Mouse (Mus musculus) lung, postnatal 0 days (tissue): Measurements from ENCODE around the gene Gm11011. TPM values are rescaled to one million over a fixed set of nuclear protein-coding genes. Genes with fewer than 3 reads are reported as not detected.

Experiments
- ATAC-seq: fragments of 200-750 bp; cut with Nextera tagmentation; 2 replicates; pipeline ENCODE4 v1.8.0; 2017; ENCODE audit warnings: moderate library complexity
- DNase-seq: peaks from one replicate; pipeline ENCODE4 v3.0.0-alpha.2; 2016; ENCODE audit warnings: low spot score
- H3K27ac ChIP-seq: fragments of 300-500 bp; sonication (generic); 2 replicates; pipeline ENCODE4 v1.5.1; 2014; ENCODE audit warnings: antibody characterized with exemption, mild to moderate bottlenecking, low read length, mixed read lengths
- H3K27me3 ChIP-seq: fragments of 300-500 bp; sonication (generic); replicated peaks from 2 replicates; pipeline ENCODE4 v1.6.1; 2014; ENCODE audit warnings: low read length, mixed read lengths; ENCODE audit not compliant: insufficient read depth
- H3K36me3 ChIP-seq: fragments of 300-500 bp; sonication (generic); 2 replicates; pipeline ENCODE4 v1.6.1; 2014; ENCODE audit warnings: low read length, mixed read lengths; ENCODE audit not compliant: insufficient read depth
- H3K4me1 ChIP-seq: fragments of 300-500 bp; sonication (generic); 2 replicates; pipeline ENCODE4 v1.6.1; 2014; ENCODE audit warnings: antibody characterized with exemption, low read depth, low read length, mixed read lengths; ENCODE audit not compliant: insufficient read depth
- H3K4me2 ChIP-seq: fragments of 300-500 bp; sonication (generic); replicated peaks from 2 replicates; pipeline ENCODE4 v1.6.1; 2014; ENCODE audit warnings: low read depth, mild to moderate bottlenecking, low read length, moderate library complexity, mixed read lengths
- H3K4me3 ChIP-seq: fragments of 300-500 bp; sonication (generic); 2 replicates; pipeline ENCODE4 v1.5.1; 2014; ENCODE audit warnings: low read depth, low read length
- H3K9ac ChIP-seq: fragments of 300-500 bp; sonication (generic); replicated peaks from 2 replicates; pipeline ENCODE4 v1.6.1; 2014; ENCODE audit warnings: low read depth, mild to moderate bottlenecking
- H3K9me3 ChIP-seq: fragments of 300-500 bp; sonication (generic); 2 replicates; pipeline ENCODE4 v1.6.1; 2016; ENCODE audit warnings: low read length, mixed read lengths
- CTCF ChIP-seq: IDR thresholded peaks from 2 replicates; pipeline ENCODE4 v1.5.1; 2016; ENCODE audit warnings: antibody characterized with exemption, mild to moderate bottlenecking
- EP300 ChIP-seq: IDR thresholded peaks from 2 replicates; pipeline ENCODE4 v1.6.1; 2016; ENCODE audit warnings: antibody characterized with exemption, mild to moderate bottlenecking, control low read depth
- WGBS: fragments of 180-500 bp; shearing (Covaris S2); extraction: QIAGEN DNeasy Blood & Tissue Kit; methylation state at CpG from one replicate; pipeline ENCODE4 v1.1.7; 2014; 5-methylcytosine and 5-hydroxymethylcytosine counted together
- polyA plus RNA-seq: library from polyadenylated mRNA; unstranded; fragments of >200 nt; fragmentation: Nextera tagmentation; extraction: Ambion mirVana; gene quantifications from 2 replicates; pipeline ENCODE4 v1.2.1, GENCODE M21; 2015

The Gm11011 gene
- polyA plus RNA-seq, 1 experiment from 2014 or later: not detected

- TF ChIP-seq EP300 (no peak), CTCF (no peak)
- Histone ChIP-seq H3K9me3 (no peaks in the 10 kb centered on the region), H3K4me3 (no peak overlapping the region), H3K36me3 (no peaks in the 10 kb centered on the region), H3K27ac (no peak overlapping the region), H3K4me2 (no peak overlapping the region), H3K4me1 (no peaks in the 10 kb centered on the region), H3K27me3 (no peaks in the 10 kb centered on the region), H3K9ac (no peak overlapping the region)
- ATAC-seq (no peak), DNase-seq (no peak)
- WGBS: 70% methylated on average over 3 of the region's 3 CpGs
Measured at GRCm38 (mm10) chr2:169583476-169583875, 4.1 kb downstream of the Gm11011 start.

GRCm38 (mm10) chr2:169577508-169578196, 9.9 kb downstream of the Gm11011 start:
- no peak overlapping the region for H3K4me3 ChIP-seq
- H3K27ac ChIP-seq: no peak overlapping the region
- no peak for TF ChIP-seq CTCF
- no peak for TF ChIP-seq EP300
- DNase-seq (no peak), ATAC-seq (no peak)
- H3K9ac ChIP-seq: no peak overlapping the region
- H3K36me3 ChIP-seq: no peaks in the 10 kb centered on the region
- WGBS: 77% methylated on average over 7 of the region's 7 CpGs
- H3K27me3 ChIP-seq: no peaks in the 10 kb centered on the region
- H3K4me1 ChIP-seq: no peaks in the 10 kb centered on the region
- no peak overlapping the region for H3K4me2 ChIP-seq
- H3K9me3 ChIP-seq: no peaks in the 10 kb centered on the region

GRCm38 (mm10) chr2:169570063-169570462, 17.5 kb downstream of the Gm11011 start:
- TF ChIP-seq CTCF: no peak
- H3K4me3 ChIP-seq: no peak overlapping the region
- H3K9ac ChIP-seq: no peak overlapping the region
- no peaks in the 10 kb centered on the region for H3K9me3 ChIP-seq
- H3K4me1 ChIP-seq: no peaks in the 10 kb centered on the region
- no peaks in the 10 kb centered on the region for H3K27me3 ChIP-seq
- no peaks in the 10 kb centered on the region for H3K36me3 ChIP-seq
- no peak overlapping the region for H3K27ac ChIP-seq
- ATAC-seq (no peak), DNase-seq (no peak)
- 63% methylated on average over 10 of the region's 10 CpGs for WGBS
- H3K4me2 ChIP-seq: no peak overlapping the region

- Histone ChIP-seq H3K4me3 (no peak overlapping the region), H3K9ac (no peak overlapping the region), H3K9me3 (no peaks in the 10 kb centered on the region), H3K4me1 (no peaks in the 10 kb centered on the region), H3K36me3 (no peaks in the 10 kb centered on the region), H3K27me3 (no peaks in the 10 kb centered on the region), H3K27ac (no peak overlapping the region), H3K4me2 (no peak overlapping the region)
- no peak for TF ChIP-seq EP300
- no peak for TF ChIP-seq CTCF
- WGBS: 35% methylated on average over 4 of the region's 4 CpGs
- DNase-seq: no peak
- ATAC-seq: no peak
Measured at GRCm38 (mm10) chr2:169566159-169566558, 21.4 kb downstream of the Gm11011 start.

- Histone ChIP-seq H3K4me1 (no peaks in the 10 kb centered on the region), H3K9me3 (no peaks in the 10 kb centered on the region), H3K4me2 (no peak overlapping the region), H3K4me3 (no peak overlapping the region), H3K9ac (no peak overlapping the region), H3K36me3 (no peaks in the 10 kb centered on the region), H3K27ac (no peak overlapping the region), H3K27me3 (no peaks in the 10 kb centered on the region)
- ATAC-seq (no peak), DNase-seq (no peak)
- TF ChIP-seq EP300 (no peak), CTCF (no peak)
- WGBS: 43% methylated on average over 7 of the region's 7 CpGs
Measured at GRCm38 (mm10) chr2:169565751-169566150, 21.8 kb downstream of the Gm11011 start.

GRCm38 (mm10) chr2:169545674-169546073, 41.9 kb downstream of the Gm11011 start:
- DNase-seq (no peak), ATAC-seq (no peak)
- Histone ChIP-seq H3K36me3 (no peaks in the 10 kb centered on the region), H3K4me1 (no peaks in the 10 kb centered on the region), H3K27ac (no peak overlapping the region), H3K4me2 (no peak overlapping the region), H3K27me3 (no peaks in the 10 kb centered on the region), H3K9me3 (no peaks in the 10 kb centered on the region), H3K9ac (no peak overlapping the region), H3K4me3 (no peak overlapping the region)
- 84% methylated on average over 7 of the region's 7 CpGs for whole genome bisulfite sequencing
- TF ChIP-seq CTCF (no peak), EP300 (no peak)

- H3K9ac ChIP-seq: no peak overlapping the region
- no peak for TF ChIP-seq CTCF
- TF ChIP-seq EP300: no peak
- no peak overlapping the region for H3K4me2 ChIP-seq
- 60% methylated on average over 4 of the region's 4 CpGs for WGBS
- ATAC-seq: no peak
- DNase-seq: no peak
- no peaks in the 10 kb centered on the region for H3K4me1 ChIP-seq
- no peaks in the 10 kb centered on the region for H3K27me3 ChIP-seq
- H3K4me3 ChIP-seq: no peak overlapping the region
- no peaks in the 10 kb centered on the region for H3K36me3 ChIP-seq
- no peaks in the 10 kb centered on the region for H3K9me3 ChIP-seq
- H3K27ac ChIP-seq: no peak overlapping the region
Measured at GRCm38 (mm10) chr2:169538906-169539305, 48.6 kb downstream of the Gm11011 start.

Other genes starting within 250 kb of the Gm11011 start
- gene Tshz2, start 45.3 kb upstream of the Gm11011 start, polyA plus RNA-seq: 3.4 and 4.6 TPM in 2 replicates